Mouse (Mus musculus) brain, embryonic 14.5 days (tissue): ENCODE data around the gene Rara.

ENCODE experiments used
- CTCF ChIP-seq: fragments of 200-500 bp; IDR thresholded peaks from 2 replicates; pipeline ENCODE4 v1.5.1; 2012; ENCODE audit warnings: inconsistent platforms, mild to moderate bottlenecking, moderate library complexity, borderline replicate concordance; ENCODE audit not compliant: insufficient read depth, insufficient read length; ENCODE audit errors: extremely low read depth
- POLR2A ChIP-seq: fragments of 200-500 bp; IDR thresholded peaks from 2 replicates; pipeline ENCODE4 v1.6.1; 2012; ENCODE audit warnings: mild to moderate bottlenecking, inconsistent platforms, borderline replicate concordance; ENCODE audit not compliant: poor library complexity, insufficient read depth, insufficient read length, severe bottlenecking; ENCODE audit errors: extremely low read depth

DNA sequence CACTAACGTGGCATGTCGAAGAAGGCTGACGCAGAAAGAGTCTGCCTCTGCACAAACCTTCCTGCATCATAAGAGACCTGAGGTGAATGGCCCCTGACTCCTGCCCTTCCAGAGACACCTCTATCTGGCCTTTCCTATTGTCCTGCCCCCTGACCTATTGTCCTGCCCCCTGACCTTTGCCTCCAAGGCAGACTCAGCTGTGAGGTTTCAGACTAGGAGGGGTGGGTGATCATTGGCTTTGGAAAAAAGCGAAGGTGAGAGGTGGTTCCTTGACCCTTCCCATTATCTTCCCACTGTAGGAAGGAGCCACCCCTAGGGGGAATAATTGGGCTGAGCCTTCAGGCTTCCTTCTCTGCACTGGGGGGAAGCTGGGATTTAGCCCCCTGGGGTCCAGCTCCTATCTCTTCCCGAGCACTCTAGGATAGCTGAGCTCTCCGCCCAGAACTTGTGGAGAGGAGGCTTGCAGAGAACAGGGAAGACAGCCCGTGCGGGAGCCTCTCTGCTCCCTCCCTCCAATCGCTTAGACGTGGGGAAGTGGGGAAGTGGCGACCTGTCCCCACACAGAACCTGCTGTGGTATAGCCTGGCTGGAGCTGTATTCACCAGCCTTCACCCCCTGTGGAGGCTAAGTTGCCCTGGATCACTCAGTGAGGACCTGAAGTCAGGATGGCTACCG, 34.9 kb downstream of the Rara start:
- TF ChIP-seq CTCF, result no peak
- no peak for TF ChIP-seq POLR2A
